Mouse (Mus musculus) kidney, adult 11 months (tissue): Measurements from ENCODE around the gene Capg.
A peak's percentile ranks its signal among the peaks of the same experiment; 100 is the strongest.
"Not testable (repeated sequence)": the region's sequence is repeated elsewhere in the genome, so short reads cannot be mapped to it uniquely, and the experiment has no call there.

Experiments used
- DNase-seq: peaks from one replicate; pipeline ENCODE4 v3.0.0; 2022

The Capg gene

DNA sequence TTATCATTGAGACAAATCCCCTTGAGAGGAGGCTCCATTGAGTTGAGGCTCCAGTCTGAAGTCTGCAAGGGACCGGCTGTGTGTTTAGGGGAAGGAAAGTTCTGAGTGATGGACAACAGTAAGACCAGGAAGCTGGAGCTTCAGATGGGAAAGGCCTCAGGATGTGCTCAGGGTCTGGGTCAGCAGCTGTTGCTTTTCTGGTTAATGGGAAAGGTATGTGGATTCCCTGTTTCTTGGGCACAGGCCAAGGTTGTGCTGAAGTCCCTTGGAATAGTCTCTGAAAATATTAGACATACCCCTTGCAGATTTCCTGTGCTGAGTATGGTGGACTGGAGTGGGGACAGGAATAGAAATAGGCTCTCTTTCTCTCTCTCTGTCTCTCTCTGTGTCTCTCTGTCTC is 10.6 kb upstream of the Capg start:
- DNase-seq: not testable (repeated sequence)

DNA sequence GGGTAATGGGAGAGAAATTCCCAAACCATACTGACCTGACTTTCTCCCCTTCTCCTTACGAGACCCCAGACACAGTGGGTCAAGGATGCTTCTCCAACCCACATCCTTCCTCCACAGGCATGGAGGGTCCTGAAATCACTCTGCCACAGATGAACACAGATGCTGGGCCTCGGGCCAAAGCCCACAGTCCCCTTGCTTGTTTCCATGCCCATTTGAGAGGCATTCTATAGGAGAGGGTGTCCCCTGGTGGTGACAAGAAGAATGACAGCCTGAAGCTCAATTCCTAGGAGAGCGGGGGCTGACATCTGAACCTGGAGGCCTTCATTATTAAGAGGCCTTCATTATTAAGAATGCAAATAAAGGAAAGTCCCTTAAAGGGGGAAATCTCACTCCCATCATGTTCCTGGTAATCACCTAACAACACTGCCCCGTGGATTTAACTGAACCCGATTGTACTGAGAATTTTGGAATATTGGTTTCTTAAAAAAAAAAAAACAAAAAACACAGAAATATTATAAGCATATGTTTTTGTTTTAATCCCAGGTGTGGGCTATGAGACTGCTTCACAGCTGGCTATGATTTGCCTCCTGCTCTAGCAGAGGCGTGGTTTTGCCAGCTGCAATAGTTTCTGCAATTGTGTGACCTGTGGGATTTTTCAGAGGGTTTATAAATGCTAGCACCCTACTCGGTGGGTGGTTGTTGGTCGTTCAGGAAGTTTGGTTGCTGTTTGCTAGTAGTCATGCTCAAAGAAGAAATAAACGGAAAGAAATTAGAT is 10.0 kb upstream of the Capg start:
- peak; percentile 52 for DNase-seq

GRCm38 (mm10) chr6:72535165-72535564 is 9.0 kb upstream of the Capg start:
- DNase-seq: peak; percentile 70

DNA sequence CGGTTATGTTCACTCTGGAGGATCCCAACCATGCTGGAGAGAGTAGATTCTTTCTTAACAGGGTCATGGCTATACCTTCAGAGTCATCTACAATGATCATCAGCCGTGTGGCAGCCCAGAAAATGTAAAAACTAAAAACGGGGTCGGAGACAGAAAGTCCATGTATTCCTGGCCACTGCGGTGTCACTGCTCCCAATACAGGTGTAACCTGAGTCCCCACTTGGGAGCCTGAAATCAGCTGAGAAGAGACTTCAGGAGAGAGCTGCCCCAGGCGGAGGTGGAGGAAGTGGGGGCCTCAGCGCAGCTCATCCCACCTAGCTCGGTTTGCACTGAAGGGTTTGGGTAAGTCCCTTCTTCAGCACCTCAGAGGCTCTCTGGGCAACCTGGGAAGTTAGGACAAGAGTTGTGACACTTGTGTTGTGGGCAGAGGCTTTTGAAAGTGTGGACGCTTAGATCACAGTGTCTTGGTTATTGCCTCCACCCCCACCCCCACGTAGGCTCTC is 6.1 kb upstream of the Capg start:
- DNase-seq: no peak

- DNase-seq: peak; percentile 95
These were observed 5.6 kb upstream of the Capg start for GRCm38 (mm10) chr6:72538562-72539031.

- DNase-seq: peak; percentile 42
These were observed 833 bp upstream of the Capg start for GRCm38 (mm10) chr6:72543265-72543850.

DNA sequence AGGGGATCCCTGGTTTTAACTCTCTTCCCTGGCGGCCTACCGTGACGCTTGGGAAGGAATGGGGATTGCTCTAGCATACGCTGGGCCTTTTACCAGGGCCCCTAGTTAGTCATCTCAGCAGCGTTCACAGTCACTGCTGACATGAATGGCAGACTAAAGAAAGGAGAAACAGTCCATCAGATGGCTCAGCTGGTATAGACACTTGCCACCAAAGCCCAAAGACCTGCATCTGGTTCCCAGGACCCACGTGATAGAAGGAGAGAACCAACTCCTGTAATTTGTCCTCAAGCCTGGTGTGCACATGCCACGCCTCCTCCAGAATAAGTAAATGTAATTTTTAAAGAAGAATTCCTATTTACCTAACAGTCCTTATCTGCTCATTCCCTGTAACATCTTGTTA is 1.2 kb downstream of the Capg start:
- no peak for DNase-seq

- DNase-seq: no peak
These were observed 2.9 kb downstream of the Capg start for GRCm38 (mm10) chr6:72547121-72547520.

DNA sequence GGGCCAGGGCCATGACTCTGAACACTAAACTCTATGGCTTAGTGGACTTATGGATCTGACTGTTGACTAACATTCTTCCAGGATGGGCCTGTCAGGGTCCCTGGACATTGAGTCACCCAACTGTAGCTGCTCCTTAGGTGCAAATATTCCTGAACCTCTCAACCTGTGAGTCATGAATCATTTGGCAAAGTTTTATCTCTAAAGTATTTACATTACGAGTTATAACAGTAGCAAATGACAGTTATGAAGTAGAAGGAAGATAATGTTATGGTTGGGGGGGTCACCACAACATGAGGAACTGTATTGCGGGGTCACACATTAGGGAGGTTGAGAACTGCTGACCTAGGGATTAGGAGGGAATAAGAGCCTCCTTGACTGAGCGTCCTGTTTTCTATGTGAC is 3.7 kb downstream of the Capg start:
- no peak for DNase-seq

- DNase-seq: no peak
These were observed 4.9 kb downstream of the Capg start for GRCm38 (mm10) chr6:72549041-72549580.

- no peak for DNase-seq
These were observed 5.8 kb downstream of the Capg start for GRCm38 (mm10) chr6:72550025-72550424.

DNA sequence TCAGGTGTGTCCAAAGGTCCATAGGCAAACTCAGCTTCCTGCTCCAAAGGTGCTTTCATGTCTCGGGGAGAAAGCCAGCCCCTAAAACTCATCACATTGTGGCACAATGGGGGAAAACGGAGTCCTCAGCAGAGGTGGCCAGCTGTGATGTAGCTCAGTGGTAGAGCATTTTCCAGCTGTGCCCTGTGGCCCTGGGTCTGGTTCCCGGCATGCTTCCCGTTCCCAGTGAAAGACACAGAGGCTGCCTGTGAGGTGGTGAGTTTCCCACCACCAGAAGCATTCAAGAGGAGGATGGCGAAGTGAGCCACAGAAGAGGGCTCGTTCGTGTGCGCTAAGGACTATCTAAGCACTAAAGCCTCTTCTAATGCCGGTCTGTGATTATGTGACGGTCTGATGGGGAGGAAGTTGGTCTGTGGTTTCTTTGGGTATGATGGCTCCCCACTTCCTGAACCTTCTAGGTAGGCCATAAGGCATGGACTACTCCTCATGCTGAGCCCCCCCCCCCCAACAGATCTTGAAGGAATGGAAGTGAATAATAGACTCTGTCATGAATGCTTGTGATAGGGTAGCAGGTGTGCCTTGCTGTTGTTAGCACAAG is 6.4 kb downstream of the Capg start:
- no peak for DNase-seq

DNA sequence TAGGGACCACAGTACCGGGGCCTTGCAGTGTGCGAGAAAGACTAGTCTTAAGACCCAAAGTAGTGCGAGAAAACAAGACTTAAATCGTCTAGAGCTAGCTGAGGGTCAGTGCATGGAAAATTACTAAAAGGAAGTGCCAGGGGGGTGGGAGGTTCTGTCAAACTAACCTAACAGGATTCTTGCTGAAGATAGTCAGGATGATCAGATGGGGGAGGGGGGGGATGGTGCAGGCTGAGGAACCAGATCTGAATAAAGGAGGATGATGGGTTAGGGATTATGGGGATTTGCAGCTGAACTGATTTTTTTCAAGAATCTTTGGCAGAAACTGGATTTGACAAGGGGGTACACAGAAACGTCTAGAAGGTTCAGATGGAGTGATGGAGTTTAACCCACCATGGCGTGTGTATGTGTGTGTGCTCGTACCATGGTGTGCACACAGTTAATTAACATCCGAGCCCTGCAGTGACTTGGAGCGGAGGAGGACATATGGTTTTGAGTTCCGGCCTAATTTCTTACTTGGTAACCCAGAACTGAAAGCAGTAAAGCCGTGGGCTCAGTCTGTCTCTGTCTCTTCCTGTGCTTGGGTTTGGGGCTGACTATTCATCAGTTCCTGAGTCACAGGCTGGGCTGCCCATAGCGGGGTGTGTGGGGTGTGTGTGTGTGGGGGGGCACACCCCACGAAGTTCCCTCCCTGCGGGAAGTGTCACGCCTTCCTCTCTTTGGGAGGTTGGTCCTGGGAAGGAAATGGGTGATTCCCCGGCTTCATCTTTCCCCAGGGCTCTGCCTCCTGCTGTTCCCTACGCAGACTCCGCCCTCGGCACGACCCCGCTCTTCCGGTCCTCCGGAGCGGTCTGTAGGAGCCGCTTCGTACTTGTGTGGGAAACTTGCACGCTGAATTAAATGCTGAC is 8.2 kb downstream of the Capg start:
- peak; percentile 69 for DNase-seq

DNA sequence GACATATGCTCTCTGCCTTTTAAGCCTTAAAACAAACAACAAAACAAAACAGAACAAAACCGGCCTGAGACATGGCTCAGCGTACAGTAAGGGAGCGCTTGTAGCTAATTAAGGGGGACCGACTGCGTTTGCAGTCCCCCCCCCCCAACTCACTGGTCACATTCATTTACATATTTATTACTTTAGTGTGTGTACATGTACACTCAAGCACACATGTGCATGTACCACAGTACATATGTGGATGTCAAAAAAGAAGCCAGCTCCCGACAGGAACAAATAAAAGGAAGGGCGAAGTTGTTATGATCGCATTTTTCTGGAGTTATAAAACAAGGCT is 8.9 kb downstream of the Capg start:
- DNase-seq: no peak

- DNase-seq: no peak
These were observed 16.6 kb downstream of the Capg start for GRCm38 (mm10) chr6:72560801-72561200.

DNA sequence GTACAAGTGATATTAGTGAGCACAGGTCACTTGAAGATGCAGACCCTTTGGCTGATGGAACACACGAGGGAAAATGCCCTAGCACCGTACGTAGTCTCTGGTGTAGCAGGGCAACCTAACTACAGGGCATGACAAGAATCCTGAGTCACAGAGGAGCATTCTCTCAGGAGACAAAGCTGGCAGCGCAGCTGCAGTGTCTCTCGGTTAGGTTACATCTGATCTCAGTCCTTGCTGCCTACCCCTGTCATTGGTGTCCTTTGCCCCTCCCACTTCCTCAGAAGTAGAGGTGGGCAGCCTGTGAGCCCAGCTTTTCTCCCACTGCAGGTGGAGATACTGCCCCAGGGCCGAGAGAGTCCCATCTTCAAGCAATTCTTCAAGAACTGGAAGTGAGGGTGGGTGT is 18.3 kb downstream of the Capg start:
- DNase-seq: no peak

DNA sequence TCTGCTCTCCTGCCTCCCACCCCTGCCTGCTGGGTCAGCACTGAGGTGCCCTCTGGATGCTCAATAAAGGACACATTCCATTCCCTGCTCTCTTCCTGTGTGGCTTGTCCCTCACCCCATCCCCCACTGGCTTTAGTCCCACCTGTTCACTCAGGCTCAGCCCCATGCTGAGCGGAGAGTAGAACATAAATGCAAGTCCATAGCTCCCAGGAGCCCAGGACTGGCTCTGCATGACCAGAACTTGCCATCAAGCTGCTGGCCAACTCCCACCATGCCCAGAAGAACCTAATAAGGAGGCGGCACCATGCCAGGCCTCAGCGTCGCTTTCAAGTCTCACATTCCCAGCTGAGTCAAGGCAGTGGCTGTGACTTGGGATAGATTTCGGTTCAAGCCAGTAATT is 18.7 kb downstream of the Capg start:
- DNase-seq: peak; percentile 61

DNA sequence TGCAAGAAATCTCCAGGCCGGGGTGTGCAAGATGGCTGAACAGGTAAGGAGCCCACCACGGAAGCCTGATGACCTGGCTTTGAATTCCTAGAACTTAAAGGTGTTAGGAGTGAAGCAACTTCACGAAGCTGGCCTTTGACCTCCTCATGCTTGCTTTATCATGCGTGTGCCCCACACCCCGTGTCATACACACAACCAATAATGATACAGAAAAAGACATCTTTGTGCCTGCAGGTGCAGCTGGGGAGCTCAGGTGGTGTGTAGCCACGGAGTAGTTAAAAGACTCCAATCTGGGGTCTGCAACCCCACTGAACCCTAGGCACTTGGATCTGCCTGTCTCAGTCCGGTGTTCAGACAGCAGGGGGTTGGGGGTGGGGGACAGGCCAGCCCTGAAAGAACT is 21.3 kb downstream of the Capg start:
- no peak for DNase-seq

- DNase-seq: peak; percentile 80
These were observed 21.9 kb downstream of the Capg start for GRCm38 (mm10) chr6:72566044-72566443.

DNA sequence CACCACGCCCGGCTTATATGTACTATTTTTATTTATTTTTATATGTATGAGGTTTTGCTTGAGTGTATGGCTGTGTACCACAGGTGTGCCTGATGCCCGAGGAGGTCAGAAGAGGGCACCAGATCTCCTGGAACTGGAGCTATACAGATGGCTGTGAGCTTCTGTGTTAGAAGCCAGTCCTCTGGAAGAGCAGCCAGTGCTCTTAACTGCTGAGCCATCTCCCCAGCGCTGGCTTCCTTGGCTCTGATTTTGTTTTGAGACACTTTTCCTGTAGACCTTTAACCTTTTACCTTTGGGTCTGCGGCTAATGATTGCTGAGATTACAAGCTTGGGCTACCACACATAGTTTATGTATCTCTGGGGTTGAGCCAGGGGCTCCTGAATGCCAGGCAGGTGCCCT is 23.3 kb downstream of the Capg start:
- peak; percentile 76 for DNase-seq

- DNase-seq: no peak
These were observed 24.5 kb downstream of the Capg start for GRCm38 (mm10) chr6:72568736-72569135.

GRCm38 (mm10) chr6:72570644-72571397 is 26.6 kb downstream of the Capg start:
- no peak for DNase-seq
